Comparison of ENCODE assay signal across 16 mouse cellular contexts in genomic region chr4:140504067-140504913, GRCm38 (mm10).
DNase-seq lines count a peak whose midpoint lies in the region; ATAC-seq lines count a peak whose summit lies in the region.
"Had no signal": no experiment of that assay in that cellular context is flagged by ENCODE, and none has a peak within 500 bp of the region (broad histone marks: within the 10 kb centered on the region; RNA-seq: fewer than 3 reads in every experiment).

No protein-coding gene starts in this region.

- DNase-seq in frontal cortex, postnatal 36 days (ENCODE audit: low spot score in 2 of 2): peak; percentile 26 to 42
- no peak for DNase-seq in frontal cortex, postnatal 25 days (ENCODE audit: low spot score in 2 of 2)
- DNase-seq in left cerebral cortex, adult 9 months (ENCODE audit: low spot score in 2 of 2): peak; percentile 16
- no peak for DNase-seq in left cerebral cortex, postnatal 36 days (ENCODE audit: low spot score in 2 of 2)
- peak; percentile 64 for DNase-seq in forebrain, embryonic 11.5 days (ENCODE audit: low spot score)
- DNase-seq in natural killer cell, adult 2 months (ENCODE audit: low spot score in 2 of 2): no peak
- DNase-seq: cerebellum, adult 8-10 months; heart, adult 11 months; liver; right cerebral cortex, postnatal 4 days had no signal

- peak overlapping the region; percentile 19; the same call in 1 of the 2 replicates for H3K4me2 ChIP-seq in forebrain, embryonic 11.5 days (ENCODE audit: low read depth, low read length, severe bottlenecking)
- no peak overlapping the region for H3K4me2 ChIP-seq in neural tube, embryonic 13.5 days
- H3K4me2 ChIP-seq: embryonic facial prominence, embryonic 13.5 days; midbrain, embryonic 11.5 days had no signal

- intact Hi-C loops in left cerebral cortex, postnatal 36 days (cut with DNase I): no loop called here

- H3K27me3 ChIP-seq in forebrain, embryonic 11.5 days (ENCODE audit: control insufficient read depth, insufficient read depth, low read length): no peaks in the 10 kb centered on the region
- no peaks in the 10 kb centered on the region for H3K27me3 ChIP-seq in neural tube, embryonic 13.5 days

- no peaks in the 10 kb centered on the region for H3K36me3 ChIP-seq in forebrain, embryonic 11.5 days (ENCODE audit: control insufficient read depth, insufficient read depth, low read length)
- no peaks in the 10 kb centered on the region for H3K36me3 ChIP-seq in neural tube, embryonic 13.5 days
- H3K36me3 ChIP-seq: embryonic facial prominence, embryonic 13.5 days had no signal

- H3K4me1 ChIP-seq in forebrain, embryonic 11.5 days (replicated peaks; ENCODE audit: control insufficient read depth, insufficient read depth, low read length): peaks cover 7% of the 10 kb centered on the region; the same call in 1 of the 2 replicates
- H3K4me1 ChIP-seq in neural tube, embryonic 13.5 days (replicated peaks): peaks cover 29% of the 10 kb centered on the region
- H3K4me1 ChIP-seq: embryonic facial prominence, embryonic 13.5 days had no signal

- H3K9ac ChIP-seq in forebrain, embryonic 11.5 days (ENCODE audit: low read length): no peak overlapping the region
- H3K9ac ChIP-seq in neural tube, embryonic 13.5 days: no peak overlapping the region
- H3K9ac ChIP-seq: embryonic facial prominence, embryonic 13.5 days had no signal

- H3K27ac ChIP-seq in forebrain, embryonic 11.5 days (ENCODE audit: low read depth, low read length): peak overlapping the region; percentile 76; the same call in 1 of the 2 replicates
- H3K27ac ChIP-seq in neural tube, embryonic 13.5 days (replicated peaks): peak overlapping the region; percentile 77
- H3K27ac ChIP-seq: embryonic facial prominence, embryonic 13.5 days had no signal

- H3K4me3 ChIP-seq in forebrain, embryonic 11.5 days (ENCODE audit: low read depth, low read length): no peak overlapping the region
- H3K4me3 ChIP-seq in neural tube, embryonic 13.5 days: no peak overlapping the region
- H3K4me3 ChIP-seq: embryonic facial prominence, embryonic 13.5 days had no signal

- WGBS in forebrain, embryonic 11.5 days: 25% methylated on average over 16 of the region's 16 CpGs
- 25% methylated on average over 16 of the region's 16 CpGs for WGBS in neural tube, embryonic 13.5 days

- peak; percentile 63; the same call in 1 of the 2 replicates for ATAC-seq in forebrain, embryonic 11.5 days (replicated peaks; ENCODE audit: low FRiP score)
- no peak for ATAC-seq in neural tube, embryonic 13.5 days (ENCODE audit: low read depth)
- no peak for ATAC-seq in megakaryocyte-erythroid progenitor cell, adult 5-6 weeks (replicated peaks; ENCODE audit: low FRiP score, low TSS enrichment, poor library complexity, severe bottlenecking)
- ATAC-seq: intestine, embryonic 16.5 days; lung, postnatal 0 days had no signal

- H3K9me3 ChIP-seq in forebrain, embryonic 11.5 days (ENCODE audit: control insufficient read depth, low read length): no peaks in the 10 kb centered on the region
- H3K9me3 ChIP-seq in neural tube, embryonic 13.5 days: no peaks in the 10 kb centered on the region
- H3K9me3 ChIP-seq: embryonic facial prominence, embryonic 13.5 days had no signal

Comparison
In these comparisons a context has a peak if more than half of its experiments do, and no peak if none do; other contexts are left out.
1. DNase-seq: peak in frontal cortex, postnatal 36 days (2 of 2), left cerebral cortex, adult 9 months (2 of 2) and forebrain, embryonic 11.5 days (single experiment); none in frontal cortex, postnatal 25 days (0 of 2), left cerebral cortex, postnatal 36 days (0 of 2) and natural killer cell, adult 2 months (0 of 2).